Comparison of ENCODE assay signal across 14 mouse cellular contexts in genomic region chr14:14837627-14838026, GRCm38 (mm10). TPM values are rescaled to one million over a fixed set of nuclear protein-coding genes. Genes with fewer than 3 reads are reported as not detected.
DNase-seq lines count a peak whose midpoint lies in the region; ATAC-seq and TF ChIP-seq lines count a peak whose summit lies in the region.
"Had no signal": no experiment of that assay in that cellular context is flagged by ENCODE, and none has a peak within 500 bp of the region (broad histone marks: within the 10 kb centered on the region; RNA-seq: fewer than 3 reads in every experiment).

No protein-coding gene starts in this region.

- no peaks in the 10 kb centered on the region for H3K27me3 ChIP-seq in embryonic facial prominence, embryonic 14.5 days (replicated peaks; ENCODE audit: control insufficient read depth, insufficient read depth, low read length)
- no peaks in the 10 kb centered on the region for H3K27me3 ChIP-seq in embryonic facial prominence, embryonic 10.5 days (replicated peaks; ENCODE audit: low read depth, poor library complexity, severe bottlenecking)
- H3K27me3 ChIP-seq in intestine, embryonic 16.5 days (replicated peaks; ENCODE audit: control insufficient read depth, insufficient read depth, low read length) = no peaks in the 10 kb centered on the region
- H3K27me3 ChIP-seq in forebrain, embryonic 16.5 days (replicated peaks; ENCODE audit: control insufficient read depth, insufficient read depth, low read length) = no peaks in the 10 kb centered on the region
- H3K27me3 ChIP-seq: embryonic facial prominence, embryonic 13.5 days; forebrain, embryonic 13.5 days; heart, embryonic 12.5 days had no signal

- H3K4me1 ChIP-seq in embryonic facial prominence, embryonic 14.5 days (ENCODE audit: control insufficient read depth, insufficient read depth, low read length) = no peaks in the 10 kb centered on the region
- H3K4me1 ChIP-seq in embryonic facial prominence, embryonic 10.5 days = peaks cover 5% of the 10 kb centered on the region
- H3K4me1 ChIP-seq in intestine, embryonic 16.5 days (ENCODE audit: control insufficient read depth, insufficient read depth, low read length) = 0 out of 2 replicates have a peak, but pooled peaks cover 2% of the 10 kb centered on the region
- H3K4me1 ChIP-seq in forebrain, embryonic 16.5 days (replicated peaks; ENCODE audit: control insufficient read depth, insufficient read depth, low read length) = no peaks in the 10 kb centered on the region
- H3K4me1 ChIP-seq: embryonic facial prominence, embryonic 13.5 days; forebrain, embryonic 13.5 days; hindbrain, embryonic 10.5 days had no signal

- H3K4me2 ChIP-seq in embryonic facial prominence, embryonic 14.5 days (ENCODE audit: low read depth, low read length) = no peak overlapping the region
- no peak overlapping the region for H3K4me2 ChIP-seq in intestine, embryonic 16.5 days (ENCODE audit: low read depth, low read length)
- no peak overlapping the region for H3K4me2 ChIP-seq in forebrain, embryonic 16.5 days (ENCODE audit: low read length)
- H3K4me2 ChIP-seq: embryonic facial prominence, embryonic 13.5 days; forebrain, embryonic 13.5 days; heart, embryonic 12.5 days; hindbrain, embryonic 14.5 days had no signal

- no peak overlapping the region for H3K4me3 ChIP-seq in embryonic facial prominence, embryonic 14.5 days (ENCODE audit: low read depth, low read length)
- no peak overlapping the region for H3K4me3 ChIP-seq in embryonic facial prominence, embryonic 10.5 days
- H3K4me3 ChIP-seq in layer of hippocampus, adult 2 months = no peak overlapping the region
- no peak overlapping the region for H3K4me3 ChIP-seq in intestine, embryonic 16.5 days (ENCODE audit: low read length)
- no peak overlapping the region for H3K4me3 ChIP-seq in forebrain, embryonic 16.5 days (replicated peaks; ENCODE audit: low read length)
- H3K4me3 ChIP-seq: embryonic facial prominence, embryonic 13.5 days; forebrain, embryonic 13.5 days; heart, embryonic 12.5 days; hindbrain, embryonic 10.5 days had no signal

- ATAC-seq in embryonic facial prominence, embryonic 14.5 days (ENCODE audit: low read depth) = no peak
- ATAC-seq in intestine, embryonic 16.5 days = peak; percentile 56; the same call in 1 of the 2 replicates
- no peak for ATAC-seq in forebrain, embryonic 16.5 days
- ATAC-seq: forebrain, embryonic 13.5 days had no signal

- no peak overlapping the region for H3K9ac ChIP-seq in embryonic facial prominence, embryonic 14.5 days (ENCODE audit: low read depth, low read length)
- no peak overlapping the region for H3K9ac ChIP-seq in intestine, embryonic 16.5 days (ENCODE audit: low read depth, low read length)
- no peak overlapping the region for H3K9ac ChIP-seq in forebrain, embryonic 16.5 days (replicated peaks; ENCODE audit: low read depth, low read length)
- H3K9ac ChIP-seq: embryonic facial prominence, embryonic 13.5 days; forebrain, embryonic 13.5 days; heart, embryonic 12.5 days; hindbrain, embryonic 14.5 days had no signal

- WGBS in embryonic facial prominence, embryonic 14.5 days = 76% methylated on average over 4 of the region's 4 CpGs
- WGBS in embryonic facial prominence, embryonic 10.5 days = 81% methylated on average over 4 of the region's 4 CpGs
- 56% methylated on average over 4 of the region's 4 CpGs for WGBS in intestine, embryonic 16.5 days
- 83% methylated on average over 4 of the region's 4 CpGs for WGBS in forebrain, embryonic 16.5 days

- H3K27ac ChIP-seq in embryonic facial prominence, embryonic 14.5 days (replicated peaks; ENCODE audit: low read depth, low read length) = no peak overlapping the region
- no peak overlapping the region for H3K27ac ChIP-seq in embryonic facial prominence, embryonic 10.5 days (replicated peaks)
- H3K27ac ChIP-seq in layer of hippocampus, adult 2 months = peak overlapping the region; percentile 90
- 0 out of 2 replicates have a peak overlapping the region, but pooled peaks have one; percentile 33 for H3K27ac ChIP-seq in intestine, embryonic 16.5 days (ENCODE audit: low read length)
- H3K27ac ChIP-seq in forebrain, embryonic 16.5 days (ENCODE audit: low read length) = no peak overlapping the region
- H3K27ac ChIP-seq: embryonic facial prominence, embryonic 13.5 days; forebrain, embryonic 13.5 days; hindbrain, embryonic 10.5 days; hindbrain, embryonic 14.5 days had no signal

- no peaks in the 10 kb centered on the region for H3K9me3 ChIP-seq in embryonic facial prominence, embryonic 14.5 days (ENCODE audit: control insufficient read depth, low read length)
- H3K9me3 ChIP-seq in embryonic facial prominence, embryonic 10.5 days = no peaks in the 10 kb centered on the region
- no peaks in the 10 kb centered on the region for H3K9me3 ChIP-seq in intestine, embryonic 16.5 days (ENCODE audit: control insufficient read depth, low read length)
- H3K9me3 ChIP-seq in forebrain, embryonic 16.5 days (ENCODE audit: control insufficient read depth, low read length) = no peaks in the 10 kb centered on the region
- H3K9me3 ChIP-seq: embryonic facial prominence, embryonic 13.5 days; forebrain, embryonic 13.5 days; heart, embryonic 12.5 days; hindbrain, embryonic 10.5 days had no signal

- no peaks in the 10 kb centered on the region for H3K36me3 ChIP-seq in embryonic facial prominence, embryonic 14.5 days (ENCODE audit: control insufficient read depth, insufficient read depth, low read length)
- no peaks in the 10 kb centered on the region for H3K36me3 ChIP-seq in embryonic facial prominence, embryonic 10.5 days (replicated peaks)
- H3K36me3 ChIP-seq in intestine, embryonic 16.5 days (ENCODE audit: control insufficient read depth, insufficient read depth, low read length) = no peaks in the 10 kb centered on the region
- no peaks in the 10 kb centered on the region for H3K36me3 ChIP-seq in forebrain, embryonic 16.5 days (ENCODE audit: control insufficient read depth, insufficient read depth)
- H3K36me3 ChIP-seq: embryonic facial prominence, embryonic 13.5 days; heart, embryonic 12.5 days; hindbrain, embryonic 10.5 days had no signal

- no peak for TF ChIP-seq CTCF in layer of hippocampus, adult 2 months (conservative IDR thresholded peaks at IDR 0.05)

- peak; percentile 29 for DNase-seq in embryonic facial prominence, embryonic 14.5 days (ENCODE audit: low spot score)
- no peak for DNase-seq in embryonic facial prominence, embryonic 10.5 days (ENCODE audit: low spot score)
- DNase-seq in layer of hippocampus, adult 2 months (ENCODE audit: low spot score in 2 of 2) = no peak
- no peak for DNase-seq in layer of hippocampus, adult 9-10 months (ENCODE audit: low spot score)
- DNase-seq in NIH3T3 (ENCODE audit: low read depth) = peak; percentile 9
- DNase-seq: kidney, adult 11 months had no signal

RNA-seq across cellular contexts. Expression of gene Nek10, which starts 34.4 kb away (rescaled TPM):
- polyA plus RNA-seq in embryonic facial prominence, embryonic 14.5 days (2014; fragmentation: Nextera tagmentation; extraction: Ambion mirVana) = 0.13 and 0.58 TPM in 2 replicates
- not detected in 2 replicates for polyA plus RNA-seq in embryonic facial prominence, embryonic 10.5 days (2016; fragmentation: Nextera tagmentation; extraction: Ambion mirVana)
- 1 to 10 TPM; 4.8 to 5.6 TPM for total RNA-seq in layer of hippocampus, adult 2 months (2021)
- 0.02 TPM in 1 of 2 replicates, not detected in the other for polyA plus RNA-seq in intestine, embryonic 16.5 days (2015; fragmentation: Nextera tagmentation; extraction: Ambion mirVana)
- polyA plus RNA-seq in forebrain, embryonic 16.5 days (2015; fragmentation: Nextera tagmentation; extraction: Ambion mirVana) = 0.11 TPM in 2 replicates
- total RNA-seq: granulocyte monocyte progenitor cell, adult 5-6 weeks had no signal
- polyA plus RNA-seq: heart, embryonic 12.5 days had no signal

Comparison
In these comparisons a context has a peak if more than half of its experiments do, and no peak if none do; other contexts are left out.
1. DNase-seq: peak in embryonic facial prominence, embryonic 14.5 days (single experiment) and NIH3T3 (single experiment); none in embryonic facial prominence, embryonic 10.5 days (single experiment), layer of hippocampus, adult 2 months (0 of 2) and layer of hippocampus, adult 9-10 months (single experiment).
2. H3K27ac ChIP-seq: peak in layer of hippocampus, adult 2 months (single experiment) and intestine, embryonic 16.5 days (single experiment); none in embryonic facial prominence, embryonic 14.5 days (single experiment), embryonic facial prominence, embryonic 10.5 days (single experiment) and forebrain, embryonic 16.5 days (single experiment).